Mouse (Mus musculus) kidney, embryonic 15.5 days (tissue): ENCODE results near the gene Htr3a. TPM values are rescaled to one million over a fixed set of nuclear protein-coding genes. Genes with fewer than 3 reads are reported as not detected.

Experiments
- polyA plus RNA-seq: library from polyadenylated mRNA; unstranded; fragments of >200 nt; fragmentation: Nextera tagmentation; extraction: Ambion mirVana; gene quantifications from 2 replicates; pipeline ENCODE4 v1.2.1, GENCODE M21; 2015

The Htr3a gene
- polyA plus RNA-seq, 1 experiment from 2014 or later = 0.86 TPM

Other genes starting within 250 kb of the Htr3a start
- gene Zbtb16, start 74.9 kb downstream of the Htr3a start, polyA plus RNA-seq = 1.2 and 2.1 TPM in 2 replicates
- 0.10 and 0.32 TPM in 2 replicates for gene Htr3b, start 53.9 kb upstream of the Htr3a start, polyA plus RNA-seq
- 33.1 and 36.2 TPM in 2 replicates for gene Usp28, start 74.3 kb upstream of the Htr3a start, polyA plus RNA-seq
- 38.4 and 41.5 TPM in 2 replicates for gene Zw10, start 144.5 kb upstream of the Htr3a start, polyA plus RNA-seq
- gene Tmprss5, start 170.2 kb upstream of the Htr3a start, polyA plus RNA-seq = 0.36 and 0.39 TPM in 2 replicates